Mouse (Mus musculus) C2C12 (cell line): ENCODE data around the gene Lrch2.

ENCODE experiments used
- CEBPB ChIP-seq: IDR thresholded peaks from one replicate; pipeline ENCODE4 v1.6.1; 2011; ENCODE audit warnings: low read depth, mild to moderate bottlenecking, control low read depth, moderate library complexity
- CTCF ChIP-seq: IDR thresholded peaks from one replicate; pipeline ENCODE4 v1.5.1; 2011; ENCODE audit not compliant: control insufficient read depth, insufficient read depth, insufficient read length
- MAX ChIP-seq: IDR thresholded peaks from one replicate; pipeline ENCODE4 v1.6.1; 2011; ENCODE audit warnings: mild to moderate bottlenecking, control low read depth
- MYOG ChIP-seq: IDR thresholded peaks from one replicate; pipeline ENCODE4 v1.6.1; 2011; ENCODE audit not compliant: control insufficient read depth, insufficient read length; ENCODE audit errors: extremely low read depth
- USF1 ChIP-seq: IDR thresholded peaks from one replicate; pipeline ENCODE4 v1.6.1; 2011; ENCODE audit warnings: low read depth, mild to moderate bottlenecking, control low read depth, moderate library complexity

DNA sequence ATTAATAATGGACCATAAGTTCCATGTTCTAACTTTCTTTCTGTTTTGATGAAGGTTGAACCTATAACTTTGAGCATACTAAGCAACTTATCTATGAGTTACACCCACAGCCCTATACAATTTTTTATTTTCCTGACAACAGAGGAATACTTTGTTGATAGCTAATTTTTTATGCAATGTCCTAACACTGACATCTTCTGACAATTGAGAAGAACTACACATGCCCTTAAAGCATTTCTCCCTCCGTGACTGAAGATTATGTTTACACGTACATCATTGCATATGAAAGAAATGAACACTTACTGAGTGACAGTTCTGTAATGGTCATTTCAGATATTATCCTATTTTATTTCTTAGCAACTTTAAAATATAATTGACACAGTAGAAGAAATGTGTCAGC is 64.3 kb downstream of the Lrch2 start:
- TF ChIP-seq CEBPB (no peak), USF1 (no peak), CTCF (no peak), MYOG (no peak), MAX (no peak)
